Mouse (Mus musculus): Measurements from ENCODE around the gene Cux2. TPM values are rescaled to one million over a fixed set of nuclear protein-coding genes. Genes with fewer than 3 reads are reported as not detected.

The Cux2 gene
- total RNA-seq (2018; cell fraction: chromatin; rRNA removed), result not detected
- total RNA-seq (2018; cell fraction: cytosol; rRNA removed), result not detected
- not detected for total RNA-seq (2018; cell fraction: nucleus; rRNA removed)
- not detected in 3 replicates for polyA plus RNA-seq (2018)

DNA sequence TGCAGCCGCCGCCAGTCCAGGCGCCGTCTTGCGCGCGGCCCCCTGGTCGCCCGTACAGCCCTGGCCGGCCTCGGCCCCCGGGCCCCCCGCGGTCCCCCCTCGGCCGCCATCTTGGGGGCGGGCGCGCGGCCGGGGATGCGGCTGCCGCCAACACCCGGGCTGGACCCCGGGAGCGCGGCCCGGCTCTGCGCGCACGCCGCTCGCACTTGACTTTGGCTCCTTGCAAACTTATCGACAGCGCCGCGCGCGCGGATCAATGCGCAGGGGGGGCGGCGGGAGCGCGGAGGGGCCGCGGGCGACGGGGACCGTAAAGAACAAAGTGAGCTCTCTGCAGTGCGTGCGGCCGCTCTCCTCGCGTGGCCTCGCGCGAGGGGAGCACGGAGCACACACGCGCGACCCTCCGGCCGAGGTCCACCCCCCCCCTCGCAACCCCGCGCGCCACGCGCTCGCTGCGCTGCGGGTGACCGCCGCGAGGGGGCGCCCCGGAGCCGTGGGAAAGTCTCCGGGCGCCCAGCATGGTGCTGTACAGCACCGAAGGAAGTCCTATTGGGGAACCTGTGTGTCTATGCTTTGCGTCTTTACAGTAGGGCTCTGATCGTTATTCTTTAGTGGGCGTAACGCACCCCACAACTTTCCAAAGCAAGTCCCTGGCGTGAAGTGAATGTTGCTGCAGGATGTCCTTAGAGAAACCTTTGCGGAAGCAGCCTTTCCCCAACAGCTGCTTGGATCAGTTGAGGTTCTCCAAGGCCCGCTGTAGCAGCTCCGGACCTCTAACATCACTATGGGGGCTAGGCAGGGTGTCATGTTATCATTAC lies at the start of gene Cux2:
Cux2 (minus strand) TSS at position 86 of the 815 bp plus-strand sequence.
- Histone ChIP-seq H3K79me2 (ENCODE audit: inconsistent target) (no peaks in the 10 kb centered on the region), H3K27ac (no peak within 1 kb of the TSS), H3K36me3 (ENCODE audit: inconsistent target) (no peaks in the 10 kb centered on the region), H3K4me3 (ENCODE audit: inconsistent target) (no peak within 1 kb of the TSS)
- WGBS (ENCODE audit: missing documents), result under 1% methylated on average over 90 of the region's 90 CpGs

DNA sequence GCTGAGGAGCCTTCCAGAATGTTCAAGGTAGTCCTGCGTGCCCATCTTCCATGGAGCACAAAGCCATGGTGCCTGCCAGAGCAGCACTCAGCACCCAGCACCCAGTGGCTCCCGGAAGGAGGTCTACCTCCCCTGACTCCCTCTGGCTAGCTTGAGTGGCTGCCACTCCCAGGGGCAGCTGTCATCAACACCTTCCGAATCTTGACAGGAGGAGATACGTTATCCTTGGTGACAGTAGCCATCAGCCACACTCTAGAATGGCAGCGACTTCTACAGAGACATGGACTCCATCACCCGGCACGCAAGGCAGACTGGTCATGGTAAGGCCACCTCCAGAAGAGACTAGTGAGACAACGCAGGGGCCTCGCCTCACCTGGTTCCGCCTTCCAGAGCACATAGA lies 44.5 kb upstream of the Cux2 start:
- H3K27ac ChIP-seq, result no peak overlapping the region
- no peaks in the 10 kb centered on the region for H3K36me3 ChIP-seq (ENCODE audit: inconsistent target)
- no peaks in the 10 kb centered on the region for H3K79me2 ChIP-seq (ENCODE audit: inconsistent target)
- 93% methylated on average over 10 of the region's 10 CpGs for WGBS (ENCODE audit: missing documents)
- H3K4me3 ChIP-seq (ENCODE audit: inconsistent target), result no peak overlapping the region

DNA sequence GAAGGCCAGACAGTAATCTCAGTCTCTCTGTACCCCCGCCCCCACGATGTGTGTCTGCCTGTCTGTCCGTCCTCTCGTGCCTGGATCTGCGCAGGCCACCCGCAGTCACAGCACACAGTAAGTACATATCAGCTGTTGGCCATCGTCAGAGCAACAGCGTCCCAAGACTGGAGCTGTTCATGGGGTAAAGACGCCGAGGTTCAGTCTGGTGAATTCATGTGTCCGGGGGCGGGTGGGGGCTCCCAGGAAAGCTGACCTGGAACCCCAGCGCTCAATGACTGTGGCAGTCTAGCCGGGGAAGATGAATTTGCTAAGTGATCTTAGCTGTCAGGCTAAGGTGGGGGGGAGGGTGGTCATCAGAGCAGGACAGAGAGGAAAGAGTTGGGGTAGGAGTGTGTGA lies 43.8 kb upstream of the Cux2 start:
- H3K27ac ChIP-seq, result no peak overlapping the region
- no peaks in the 10 kb centered on the region for H3K79me2 ChIP-seq (ENCODE audit: inconsistent target)
- no peak overlapping the region for H3K4me3 ChIP-seq (ENCODE audit: inconsistent target)
- WGBS (ENCODE audit: missing documents), result 96% methylated on average over 14 of the region's 14 CpGs
- H3K36me3 ChIP-seq (ENCODE audit: inconsistent target), result no peaks in the 10 kb centered on the region

DNA sequence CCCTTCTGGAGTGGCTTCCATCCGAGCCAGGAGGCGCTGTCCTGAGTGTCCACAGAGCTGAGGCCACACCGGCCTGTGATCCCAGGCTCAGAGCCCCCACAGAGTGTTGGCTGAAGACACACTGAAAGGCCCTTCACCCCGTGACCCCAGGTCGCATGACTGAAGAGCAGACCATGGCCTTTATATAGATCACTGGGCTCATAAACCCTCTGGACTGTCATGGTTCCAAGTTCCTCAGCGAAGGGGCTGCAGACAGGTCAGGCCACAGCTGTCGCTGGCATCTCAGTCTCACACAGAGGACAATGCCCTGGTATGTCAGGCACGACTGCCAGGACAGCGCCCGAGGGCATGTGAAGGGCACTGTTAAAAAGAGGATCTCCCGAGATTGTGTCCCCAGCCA lies 42.9 kb upstream of the Cux2 start:
- WGBS (ENCODE audit: missing documents), result 88% methylated on average over 11 of the region's 11 CpGs
- H3K27ac ChIP-seq, result no peak overlapping the region
- H3K36me3 ChIP-seq (ENCODE audit: inconsistent target), result no peaks in the 10 kb centered on the region
- no peak overlapping the region for H3K4me3 ChIP-seq (ENCODE audit: inconsistent target)
- H3K79me2 ChIP-seq (ENCODE audit: inconsistent target), result no peaks in the 10 kb centered on the region

DNA sequence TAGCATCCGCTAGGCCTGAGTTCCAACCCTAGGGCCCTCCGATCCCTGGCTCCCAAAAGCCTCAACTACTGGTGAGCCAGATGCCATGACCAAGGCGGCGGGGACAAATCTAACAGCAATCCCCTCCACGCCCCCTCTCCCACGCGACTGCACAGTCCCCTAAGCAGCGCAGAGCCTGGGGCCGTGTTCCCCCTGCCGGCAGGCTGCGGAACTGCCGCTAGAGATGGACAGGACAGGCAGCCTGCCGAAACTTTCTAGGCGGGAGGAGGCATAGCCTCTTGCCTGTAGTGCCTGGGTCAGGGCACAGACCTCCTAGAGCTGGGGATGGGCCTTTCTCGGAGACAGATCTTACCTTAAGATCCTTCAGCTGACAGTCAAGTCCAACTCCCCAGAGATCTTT lies 41.2 kb upstream of the Cux2 start:
- 19% methylated on average over 15 of the region's 15 CpGs for WGBS (ENCODE audit: missing documents)
- H3K27ac ChIP-seq, result no peak overlapping the region
- H3K4me3 ChIP-seq (ENCODE audit: inconsistent target), result no peak overlapping the region
- no peaks in the 10 kb centered on the region for H3K36me3 ChIP-seq (ENCODE audit: inconsistent target)
- no peaks in the 10 kb centered on the region for H3K79me2 ChIP-seq (ENCODE audit: inconsistent target)

DNA sequence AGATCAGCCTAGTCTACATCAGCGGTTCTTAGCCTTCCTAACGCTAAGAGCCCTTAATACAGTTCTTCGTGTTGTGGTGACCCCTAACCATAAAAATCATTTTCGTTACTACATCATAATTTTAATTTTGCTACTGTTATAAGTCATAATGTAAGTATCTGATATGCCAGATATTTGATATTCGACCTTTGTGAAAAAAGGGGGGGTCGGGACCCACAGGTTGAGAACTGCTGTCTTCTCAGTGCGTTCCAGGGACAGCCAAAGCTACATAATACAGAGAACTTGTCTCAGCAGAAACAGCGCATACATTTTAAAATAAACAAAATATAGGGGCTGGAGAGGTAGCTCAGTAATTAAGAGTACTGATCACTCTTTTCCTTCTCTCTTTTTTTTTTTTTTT lies 39.8 kb upstream of the Cux2 start:
- whole genome bisulfite sequencing (ENCODE audit: missing documents), result 84% methylated on average over 8 of the region's 8 CpGs
- Histone ChIP-seq H3K4me3 (ENCODE audit: inconsistent target) (no peak overlapping the region), H3K27ac (no peak overlapping the region), H3K79me2 (ENCODE audit: inconsistent target) (no peaks in the 10 kb centered on the region), H3K36me3 (ENCODE audit: inconsistent target) (no peaks in the 10 kb centered on the region)

DNA sequence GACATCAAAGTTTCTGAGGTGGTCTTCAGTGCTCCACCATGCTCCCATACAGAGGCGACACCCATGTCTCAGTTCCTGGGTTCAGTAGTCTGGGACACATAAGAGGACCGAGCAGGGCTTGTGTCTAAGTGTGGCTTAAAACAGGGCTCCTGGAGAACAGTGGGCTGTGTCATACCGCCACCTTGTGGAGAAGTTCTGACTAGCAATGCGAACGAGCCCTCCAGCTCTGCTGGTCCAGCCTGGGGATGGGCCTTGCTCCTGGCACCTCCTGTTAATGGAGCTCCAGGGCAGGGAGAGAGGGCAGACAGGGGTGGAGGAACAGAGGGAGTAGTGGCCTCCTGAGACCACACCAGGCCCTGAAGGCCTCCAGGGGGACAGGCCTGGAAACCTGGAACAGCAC lies 39.0 kb upstream of the Cux2 start:
- no peaks in the 10 kb centered on the region for H3K36me3 ChIP-seq (ENCODE audit: inconsistent target)
- H3K79me2 ChIP-seq (ENCODE audit: inconsistent target), result no peaks in the 10 kb centered on the region
- WGBS (ENCODE audit: missing documents), result 4% methylated on average over 5 of the region's 5 CpGs
- no peak overlapping the region for H3K4me3 ChIP-seq (ENCODE audit: inconsistent target)
- no peak overlapping the region for H3K27ac ChIP-seq

DNA sequence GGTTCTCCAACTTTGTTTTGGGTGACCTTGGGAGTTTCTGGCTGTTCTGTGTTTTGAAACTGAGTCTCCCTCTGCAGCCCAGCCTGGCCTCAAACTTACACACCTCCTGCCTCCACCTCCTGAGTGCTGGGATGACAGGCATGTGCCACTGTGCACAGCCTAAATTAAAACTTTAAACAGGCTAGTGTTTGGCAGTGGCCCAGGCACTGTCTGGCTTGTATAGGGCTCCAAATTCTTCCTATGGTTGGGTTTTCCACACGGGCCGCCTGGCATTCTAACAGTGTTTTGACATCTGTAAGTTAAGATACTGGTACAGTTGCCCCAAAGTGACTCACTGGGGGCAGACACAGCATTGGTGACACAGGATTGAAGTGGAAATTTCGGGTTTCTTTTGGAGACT lies 36.2 kb upstream of the Cux2 start:
- Histone ChIP-seq H3K27ac (no peak overlapping the region), H3K79me2 (ENCODE audit: inconsistent target) (no peaks in the 10 kb centered on the region), H3K4me3 (ENCODE audit: inconsistent target) (no peak overlapping the region), H3K36me3 (ENCODE audit: inconsistent target) (no peaks in the 10 kb centered on the region)
- WGBS (ENCODE audit: missing documents), result 79% methylated on average over 3 of the region's 3 CpGs

DNA sequence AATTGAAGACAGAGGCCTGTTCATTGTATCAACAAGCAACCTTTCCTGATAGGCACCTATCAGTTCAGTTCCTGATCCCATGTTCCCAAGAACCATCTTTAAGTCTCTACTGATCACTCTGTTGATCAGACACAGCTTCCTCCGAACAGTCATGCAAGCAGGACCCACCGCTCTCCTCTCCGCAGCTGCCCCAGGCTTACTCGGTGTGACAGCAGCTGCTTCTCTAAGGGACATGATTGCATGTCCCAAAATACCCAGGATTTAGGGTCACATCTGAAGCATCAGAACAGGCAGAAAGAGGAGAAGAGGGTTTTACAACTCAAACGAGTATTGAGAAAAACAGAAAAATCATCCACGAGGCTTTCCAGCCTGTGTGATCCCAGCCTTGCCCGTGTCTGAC lies 35.4 kb upstream of the Cux2 start:
- H3K79me2 ChIP-seq (ENCODE audit: inconsistent target), result no peaks in the 10 kb centered on the region
- 68% methylated on average over 7 of the region's 7 CpGs for WGBS (ENCODE audit: missing documents)

DNA sequence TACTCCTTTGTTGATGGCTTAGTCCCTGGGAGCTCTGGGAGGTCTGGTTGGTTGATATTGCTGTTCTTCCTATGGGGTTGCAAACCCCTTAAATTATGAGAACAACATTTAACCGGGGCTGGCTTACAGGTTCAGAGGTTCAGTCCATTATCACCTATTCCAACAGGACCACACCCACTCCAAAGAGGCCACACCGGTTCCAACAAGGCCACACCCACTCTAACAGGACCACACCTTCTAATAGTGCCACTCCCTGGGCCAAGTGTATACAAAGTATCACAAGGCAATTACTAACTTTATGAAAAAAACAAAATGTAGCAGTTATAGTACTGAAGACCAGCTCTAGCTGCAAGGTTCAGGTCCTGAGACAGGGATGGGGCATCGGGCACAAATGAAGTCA lies 34.6 kb upstream of the Cux2 start:
- H3K4me3 ChIP-seq (ENCODE audit: inconsistent target), result no peak overlapping the region
- no peaks in the 10 kb centered on the region for H3K79me2 ChIP-seq (ENCODE audit: inconsistent target)
- 0 out of 2 replicates have a peak overlapping the region, but pooled peaks have one; percentile 32 for H3K27ac ChIP-seq
- H3K36me3 ChIP-seq (ENCODE audit: inconsistent target), result no peaks in the 10 kb centered on the region
- WGBS (ENCODE audit: missing documents), result 56% methylated on average over 3 of the region's 3 CpGs

More for the DNA sequence above, 35.4 kb upstream of the Cux2 start:
- Histone ChIP-seq H3K36me3 (ENCODE audit: inconsistent target) (no peaks in the 10 kb centered on the region), H3K27ac (no peak overlapping the region), H3K4me3 (ENCODE audit: inconsistent target) (no peak overlapping the region)

DNA sequence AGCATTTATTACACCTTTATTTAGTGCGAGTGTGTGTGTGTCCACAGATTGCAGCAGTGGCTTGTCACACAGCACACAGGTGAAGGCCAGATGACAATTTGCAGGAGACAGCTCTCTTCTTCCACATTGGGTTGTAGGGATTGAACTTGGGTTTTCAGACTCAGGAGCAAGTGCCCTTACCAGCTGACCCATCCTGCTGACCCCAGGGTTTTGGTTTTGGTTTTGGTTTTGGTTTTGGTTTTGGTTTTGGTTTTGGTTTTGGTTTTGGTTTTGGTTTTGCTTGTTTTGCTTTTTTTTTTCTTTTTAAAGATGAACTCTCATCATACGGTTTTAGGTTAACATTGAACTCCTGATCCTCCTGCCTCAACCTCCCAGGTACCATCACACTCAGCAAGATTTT lies 33.4 kb upstream of the Cux2 start:
- Histone ChIP-seq H3K36me3 (ENCODE audit: inconsistent target) (no peaks in the 10 kb centered on the region), H3K4me3 (ENCODE audit: inconsistent target) (no peak overlapping the region), H3K79me2 (ENCODE audit: inconsistent target) (no peaks in the 10 kb centered on the region), H3K27ac (no peak overlapping the region)
- WGBS (ENCODE audit: missing documents), result 94% methylated on average over 2 of the region's 2 CpGs

DNA sequence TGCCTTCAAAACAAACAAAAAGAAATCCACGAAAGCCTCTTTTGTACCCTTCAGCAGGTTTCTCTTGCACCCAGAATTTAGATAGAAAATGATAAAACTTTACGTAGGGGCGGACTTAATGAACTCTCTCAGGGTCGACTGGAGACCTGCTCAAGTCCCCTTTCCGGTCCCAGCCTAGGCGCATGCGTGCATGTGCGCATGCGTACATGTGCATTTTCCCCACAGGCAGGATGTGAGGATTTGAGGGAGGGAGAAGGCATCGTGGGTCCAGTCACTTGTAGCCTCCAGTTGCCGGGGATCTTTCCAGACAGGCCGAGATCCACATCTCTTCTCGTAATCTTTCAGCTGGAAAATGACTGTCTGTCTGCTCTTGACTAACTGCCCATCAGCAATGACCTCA lies 31.6 kb upstream of the Cux2 start:
- Histone ChIP-seq H3K4me3 (ENCODE audit: inconsistent target) (no peak overlapping the region), H3K79me2 (ENCODE audit: inconsistent target) (no peaks in the 10 kb centered on the region), H3K27ac (no peak overlapping the region), H3K36me3 (ENCODE audit: inconsistent target) (no peaks in the 10 kb centered on the region)
- 90% methylated on average over 13 of the region's 13 CpGs for WGBS (ENCODE audit: missing documents)

DNA sequence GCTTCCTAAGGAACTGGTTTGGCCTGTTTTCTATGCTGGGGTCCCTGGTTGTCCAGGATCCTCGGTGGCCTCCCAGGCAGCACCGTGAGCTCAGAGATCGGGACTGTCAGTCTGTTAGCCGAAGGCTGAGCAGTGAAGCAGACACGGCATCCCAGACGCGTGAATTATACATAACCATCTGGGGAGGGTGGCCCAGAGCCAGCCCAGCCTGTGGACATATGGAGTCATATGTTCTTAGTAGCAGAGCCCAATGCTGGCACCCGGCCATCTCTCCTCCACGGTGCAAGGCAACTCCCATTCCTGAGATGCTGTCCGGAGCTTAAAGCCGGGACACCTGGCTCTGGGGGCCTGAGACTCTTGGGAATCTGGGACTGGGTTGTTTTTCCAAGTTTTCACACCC lies 31.0 kb upstream of the Cux2 start:
- Histone ChIP-seq H3K79me2 (ENCODE audit: inconsistent target) (no peaks in the 10 kb centered on the region), H3K36me3 (ENCODE audit: inconsistent target) (no peaks in the 10 kb centered on the region), H3K4me3 (ENCODE audit: inconsistent target) (no peak overlapping the region), H3K27ac (no peak overlapping the region)
- WGBS (ENCODE audit: missing documents), result 92% methylated on average over 11 of the region's 11 CpGs

DNA sequence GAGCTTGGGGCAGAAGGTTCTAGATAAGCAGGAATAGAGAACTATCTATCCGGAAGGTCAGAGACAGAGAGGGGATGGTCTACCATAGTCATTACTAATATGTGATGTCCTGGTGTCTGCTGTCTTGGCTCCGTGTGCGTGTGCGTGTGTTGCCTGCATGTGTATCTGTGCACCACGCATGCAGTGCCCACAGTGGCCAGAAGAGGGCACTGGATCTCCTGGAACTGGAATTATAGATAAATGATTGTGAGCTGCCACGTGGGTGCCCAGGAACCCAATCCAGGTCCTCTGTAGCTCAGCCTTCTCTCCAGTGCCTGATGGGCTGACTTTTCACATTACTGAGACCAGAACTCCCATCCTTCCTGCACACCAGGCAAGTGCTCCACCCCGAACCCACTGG lies 29.9 kb upstream of the Cux2 start:
- Histone ChIP-seq H3K79me2 (ENCODE audit: inconsistent target) (no peaks in the 10 kb centered on the region), H3K27ac (no peak overlapping the region), H3K36me3 (ENCODE audit: inconsistent target) (no peaks in the 10 kb centered on the region), H3K4me3 (ENCODE audit: inconsistent target) (no peak overlapping the region)
- WGBS (ENCODE audit: missing documents), result 85% methylated on average over 7 of the region's 7 CpGs

DNA sequence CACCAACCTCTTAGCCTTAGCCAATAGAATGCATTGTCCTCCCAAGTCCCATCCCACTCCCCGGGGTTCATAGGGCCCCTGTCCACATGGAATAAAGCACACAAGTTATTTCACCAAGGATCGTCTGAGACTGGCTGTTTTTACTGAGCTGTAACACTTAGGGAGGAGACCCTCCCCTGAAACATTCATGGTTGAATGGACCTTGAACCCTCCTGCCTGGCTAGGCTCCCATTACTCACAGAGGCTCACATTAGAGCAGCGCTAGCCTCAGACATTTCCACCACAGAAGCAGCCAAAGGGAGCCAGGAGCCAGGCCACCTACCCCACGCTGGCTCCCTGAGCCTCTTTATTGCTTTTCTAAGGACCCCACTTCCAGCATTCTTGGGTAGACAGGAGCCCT lies 27.3 kb upstream of the Cux2 start:
- no peaks in the 10 kb centered on the region for H3K79me2 ChIP-seq (ENCODE audit: inconsistent target)
- WGBS (ENCODE audit: missing documents), result 82% methylated on average over 4 of the region's 4 CpGs
- H3K27ac ChIP-seq, result no peak overlapping the region
- H3K36me3 ChIP-seq (ENCODE audit: inconsistent target), result no peaks in the 10 kb centered on the region
- H3K4me3 ChIP-seq (ENCODE audit: inconsistent target), result no peak overlapping the region

DNA sequence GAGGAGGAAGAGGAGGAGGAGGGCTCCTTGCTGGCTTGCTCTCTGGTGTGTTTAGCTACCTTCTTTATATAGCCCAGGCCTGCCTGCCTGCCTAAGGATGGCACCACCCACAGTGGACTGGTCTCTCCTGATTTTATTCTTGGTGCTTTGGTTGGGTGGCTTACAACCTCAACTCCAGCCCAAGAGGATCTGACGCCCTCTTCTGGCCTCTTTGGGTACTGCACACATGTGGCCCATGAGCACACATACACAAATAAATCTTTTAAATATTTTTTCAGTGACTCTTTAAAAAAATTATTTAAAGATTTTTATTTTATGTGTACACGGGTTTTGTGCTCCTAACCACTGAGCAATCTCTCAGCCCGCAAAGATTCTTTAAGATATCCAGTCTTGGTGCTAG lies 25.8 kb upstream of the Cux2 start:
- Histone ChIP-seq H3K27ac (no peak overlapping the region), H3K36me3 (ENCODE audit: inconsistent target) (no peaks in the 10 kb centered on the region), H3K4me3 (ENCODE audit: inconsistent target) (no peak overlapping the region), H3K79me2 (ENCODE audit: inconsistent target) (no peaks in the 10 kb centered on the region)
- WGBS (ENCODE audit: missing documents), result 54% methylated on average over 3 of the region's 3 CpGs

Measured in macrophage (primary cell).